Mouse (Mus musculus) hindlimb bud, embryonic 11.5 days (tissue): Measurements from ENCODE around the gene Csrnp1.
"Not testable (repeated sequence)": the region's sequence is repeated elsewhere in the genome, so short reads cannot be mapped to it uniquely, and the experiment has no call there.

ENCODE experiments used
- DNase-seq: peaks from one replicate; pipeline ENCODE4 v3.0.0-alpha.2; 2012; ENCODE audit warnings: low read depth, low spot score; ENCODE audit errors: extremely low spot score

The Csrnp1 gene

GRCm38 (mm10) chr9:119984536-119985011 lies at the start of gene Csrnp1:
Csrnp1 (minus strand) TSS chr9:119984658.
- no peak for DNase-seq

GRCm38 (mm10) chr9:120032710-120033109 lies 48.3 kb upstream of the Csrnp1 start:
- no peak for DNase-seq

GRCm38 (mm10) chr9:120030421-120030820 lies 46.0 kb upstream of the Csrnp1 start:
- DNase-seq: no peak

- DNase-seq: no peak
These were observed 45.4 kb upstream of the Csrnp1 start for GRCm38 (mm10) chr9:120029880-120030279.

- DNase-seq: peak; percentile 53
These were observed 43.1 kb upstream of the Csrnp1 start for GRCm38 (mm10) chr9:120027401-120028151.

DNA sequence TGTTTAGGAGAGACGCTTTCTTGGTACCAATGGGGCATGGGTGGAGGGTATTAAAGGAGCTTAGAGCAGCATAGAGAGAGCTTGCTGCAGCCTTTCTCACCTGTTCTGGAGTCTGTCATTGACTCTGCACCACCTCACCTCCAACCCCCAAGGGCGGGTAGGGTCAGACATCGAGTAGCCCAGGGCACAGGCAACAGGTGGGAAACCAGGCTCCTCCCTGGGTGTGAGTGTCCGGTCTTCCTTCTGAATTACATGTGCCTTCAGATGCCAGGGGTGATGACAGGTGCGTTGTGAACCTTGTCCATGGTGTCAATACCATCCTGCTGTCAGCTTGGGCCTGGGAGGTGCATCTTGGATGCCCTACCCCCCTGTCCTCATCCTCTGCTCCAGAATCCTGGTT lies 40.2 kb upstream of the Csrnp1 start:
- DNase-seq: no peak

GRCm38 (mm10) chr9:120024171-120024570 lies 39.7 kb upstream of the Csrnp1 start:
- no peak for DNase-seq

- DNase-seq: no peak
These were observed 38.8 kb upstream of the Csrnp1 start, which contains the start of gene Xirp1 for GRCm38 (mm10) chr9:120023086-120023811. Xirp1 (minus strand) TSS chr9:120023598.

- DNase-seq: no peak
These were observed 36.7 kb upstream of the Csrnp1 start for GRCm38 (mm10) chr9:120021164-120021563.

- DNase-seq: peak; percentile 33
These were observed 35.9 kb upstream of the Csrnp1 start for GRCm38 (mm10) chr9:120020285-120020890.

GRCm38 (mm10) chr9:120016956-120017355 lies 32.5 kb upstream of the Csrnp1 start:
- DNase-seq: no peak

- DNase-seq: no peak
These were observed 30.4 kb upstream of the Csrnp1 start for GRCm38 (mm10) chr9:120014828-120015227.

- DNase-seq: no peak
These were observed 28.9 kb upstream of the Csrnp1 start for GRCm38 (mm10) chr9:120013251-120013820.

- no peak for DNase-seq
These were observed 28.3 kb upstream of the Csrnp1 start for GRCm38 (mm10) chr9:120012781-120013180.

- not testable (repeated sequence) for DNase-seq
These were observed 27.7 kb upstream of the Csrnp1 start for GRCm38 (mm10) chr9:120012161-120012560.

DNA sequence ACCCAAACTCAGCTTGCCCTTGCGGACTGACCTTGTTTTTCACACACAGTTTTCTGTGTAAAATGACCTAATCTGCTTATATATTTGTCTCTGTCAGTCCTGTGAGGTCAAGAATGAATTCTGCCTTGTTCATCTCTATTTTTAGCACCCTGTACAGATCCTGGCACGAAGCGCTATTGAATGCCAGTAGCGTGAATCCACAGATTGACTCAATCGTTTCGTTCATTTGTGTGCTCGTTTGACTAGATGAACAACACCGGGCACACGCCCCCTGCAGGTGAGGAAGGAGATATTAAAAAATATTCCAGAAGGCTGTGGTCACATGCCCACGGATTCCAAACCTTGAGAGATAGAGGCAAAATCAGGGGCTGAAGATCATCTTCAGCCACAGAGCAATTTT lies 27.1 kb upstream of the Csrnp1 start:
- peak; percentile 42 for DNase-seq

- peak; percentile 71 for DNase-seq
These were observed 26.5 kb upstream of the Csrnp1 start for GRCm38 (mm10) chr9:120010781-120011511.

DNA sequence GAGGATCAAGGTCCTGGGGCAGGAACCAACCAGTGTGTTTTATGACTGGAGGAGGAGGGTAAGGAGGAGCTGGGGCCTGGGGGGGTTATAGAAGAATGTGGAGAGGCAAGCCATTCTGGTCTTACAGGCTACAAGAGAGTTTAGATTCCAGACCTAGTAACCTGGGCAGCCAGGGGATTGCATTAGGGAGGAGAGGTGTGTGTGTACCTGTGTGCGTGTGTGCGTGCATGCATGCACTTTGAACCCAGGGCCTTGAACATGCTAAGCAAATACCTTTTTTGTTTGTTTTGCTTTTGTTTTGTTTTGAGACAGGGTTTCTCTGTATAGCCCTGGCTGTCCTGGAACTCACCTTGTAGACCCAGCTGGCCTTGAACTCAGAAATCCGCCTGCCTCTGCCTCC lies 25.4 kb upstream of the Csrnp1 start:
- DNase-seq: no peak

- DNase-seq: no peak
These were observed 24.9 kb upstream of the Csrnp1 start for GRCm38 (mm10) chr9:120009226-120009841.

DNA sequence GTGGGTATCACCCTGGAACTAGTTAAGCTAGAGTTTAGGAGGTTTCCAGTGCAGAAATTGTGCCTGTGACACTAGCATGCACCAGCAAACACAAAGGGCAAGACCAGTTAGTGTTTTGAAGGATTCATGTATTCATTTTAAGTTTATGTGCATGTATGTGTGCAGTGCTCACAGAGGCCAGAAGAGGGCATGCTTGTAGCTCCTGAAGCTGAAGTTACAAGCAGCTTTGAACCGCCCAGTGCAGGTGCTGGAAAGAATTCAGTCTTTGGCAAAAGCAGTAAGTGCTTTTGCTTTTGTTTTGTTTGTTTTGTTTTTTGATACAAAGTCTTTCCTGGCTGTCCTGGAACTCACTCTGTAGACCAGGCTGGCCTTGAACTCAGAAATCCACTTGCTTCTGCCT lies 23.4 kb upstream of the Csrnp1 start:
- DNase-seq: no peak
